Mouse (Mus musculus) stomach, embryonic 15.5 days (tissue): ENCODE measurements around the gene 1520401A03Rik. TPM values are rescaled to one million over a fixed set of nuclear protein-coding genes. Genes with fewer than 3 reads are reported as not detected.

ENCODE experiments used
- ATAC-seq: fragments of 200-750 bp; cut with Nextera tagmentation; 2 replicates; pipeline ENCODE4 v1.8.0; 2017; ENCODE audit warnings: low read depth, moderate number of reproducible peaks, moderate TSS enrichment; ENCODE audit not compliant: insufficient read depth, low FRiP score
- H3K27ac ChIP-seq: fragments of 300-500 bp; sonication (generic); 2 replicates; pipeline ENCODE4 v1.5.1; 2015; ENCODE audit warnings: mild to moderate bottlenecking, inconsistent platforms
- H3K27me3 ChIP-seq: fragments of 300-500 bp; sonication (generic); replicated peaks from 2 replicates; pipeline ENCODE4 v1.6.1; 2015; ENCODE audit warnings: inconsistent platforms
- H3K36me3 ChIP-seq: fragments of 300-500 bp; sonication (generic); 2 replicates; pipeline ENCODE4 v1.6.1; 2015; ENCODE audit warnings: inconsistent platforms
- H3K4me1 ChIP-seq: fragments of 300-500 bp; sonication (generic); 2 replicates; pipeline ENCODE4 v1.6.1; 2015; ENCODE audit warnings: inconsistent platforms
- H3K4me2 ChIP-seq: fragments of 300-500 bp; sonication (generic); 2 replicates; pipeline ENCODE4 v1.6.1; 2015; ENCODE audit warnings: mild to moderate bottlenecking, inconsistent platforms
- H3K4me3 ChIP-seq: fragments of 300-500 bp; sonication (generic); replicated peaks from 2 replicates; pipeline ENCODE4 v1.5.1; 2015; ENCODE audit warnings: inconsistent platforms
- H3K9ac ChIP-seq: fragments of 300-500 bp; sonication (generic); 2 replicates; pipeline ENCODE4 v1.6.1; 2015; ENCODE audit warnings: inconsistent platforms
- H3K9me3 ChIP-seq: fragments of 300-500 bp; sonication (generic); 2 replicates; pipeline ENCODE4 v1.6.1; 2016; ENCODE audit warnings: inconsistent platforms
- WGBS: fragments of 180-500 bp; shearing (Covaris S2); methylation state at CpG from one replicate; pipeline ENCODE4 v1.1.7; 2015; 5-methylcytosine and 5-hydroxymethylcytosine counted together
- polyA plus RNA-seq: library from polyadenylated mRNA; unstranded; fragments of >200 nt; fragmentation: Nextera tagmentation; extraction: Ambion mirVana; gene quantifications from 2 replicates; pipeline ENCODE4 v1.2.1, GENCODE M21; 2015

The 1520401A03Rik gene
- polyA plus RNA-seq, 1 experiment from 2014 or later = 0.22 TPM

DNA sequence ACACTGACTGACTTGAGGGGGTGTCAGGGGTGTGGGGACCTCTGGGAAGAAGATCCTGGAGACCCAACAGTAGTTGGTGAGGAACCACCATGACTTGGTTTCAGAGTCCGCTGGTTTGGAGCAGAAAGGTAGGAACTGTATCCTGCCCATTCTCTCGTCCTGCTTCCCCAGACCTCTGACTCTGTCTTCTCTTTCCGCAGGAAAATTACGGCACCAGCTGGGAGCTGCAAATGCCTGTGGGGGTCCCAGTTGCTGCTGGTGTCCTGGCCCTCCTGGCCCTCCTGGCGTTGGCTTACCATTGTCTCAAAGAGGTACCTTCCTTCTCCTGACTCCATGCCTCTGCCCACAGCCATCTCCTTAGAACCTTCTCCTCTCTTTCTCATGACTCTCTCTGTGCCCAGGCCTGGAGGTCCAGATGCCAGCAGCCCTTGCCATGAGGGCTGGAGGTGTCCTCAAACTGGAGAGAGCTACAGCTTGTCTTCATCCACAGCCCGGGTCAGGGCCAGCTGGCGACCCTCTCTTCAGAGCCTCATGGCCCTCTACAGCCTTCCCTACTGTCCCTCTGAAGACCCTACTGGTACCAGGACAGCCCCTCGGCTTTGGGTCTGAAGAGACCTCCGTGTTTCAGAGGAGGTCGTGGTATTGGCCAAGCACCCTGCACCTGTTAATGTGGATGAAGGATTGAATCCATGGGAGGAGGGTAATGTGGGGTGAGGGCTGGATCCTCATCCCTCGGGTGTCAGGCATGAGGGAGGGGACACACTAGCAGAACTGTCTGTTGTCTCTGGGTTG lies 27.0 kb upstream of the 1520401A03Rik start:
- Histone ChIP-seq H3K27ac (no peak overlapping the region; the same call in 1 of the 2 replicates), H3K36me3 (peaks cover 23% of the 10 kb centered on the region), H3K4me3 (peak overlapping the region; percentile 25), H3K4me1 (peaks cover 24% of the 10 kb centered on the region), H3K27me3 (peaks cover 24% of the 10 kb centered on the region), H3K9ac (no peak overlapping the region), H3K9me3 (no peaks in the 10 kb centered on the region), H3K4me2 (peak overlapping the region; percentile 43)
- whole genome bisulfite sequencing = 81% methylated on average over 11 of the region's 11 CpGs
- ATAC-seq = no peak

GRCm38 (mm10) chr17:23748631-23749391 lies 26.2 kb upstream of the 1520401A03Rik start:
- no peak overlapping the region; the same call in 1 of the 2 replicates for H3K27ac ChIP-seq

GRCm38 (mm10) chr17:23748026-23748425 lies 25.4 kb upstream of the 1520401A03Rik start:
- no peak overlapping the region for H3K9ac ChIP-seq
- whole genome bisulfite sequencing = 30% methylated on average over 6 of the region's 6 CpGs
- H3K27ac ChIP-seq = no peak overlapping the region
- peaks cover 13% of the 10 kb centered on the region for H3K36me3 ChIP-seq
- peaks cover 26% of the 10 kb centered on the region for H3K4me1 ChIP-seq
- H3K4me3 ChIP-seq = no peak overlapping the region
- no peak for ATAC-seq
- H3K9me3 ChIP-seq = no peaks in the 10 kb centered on the region
- H3K27me3 ChIP-seq = peaks cover 39% of the 10 kb centered on the region
- no peak overlapping the region for H3K4me2 ChIP-seq

More at GRCm38 (mm10) chr17:23748631-23749391, 26.2 kb upstream of the 1520401A03Rik start:
- Histone ChIP-seq H3K27me3 (peaks cover 31% of the 10 kb centered on the region), H3K4me1 (peaks cover 26% of the 10 kb centered on the region), H3K36me3 (peaks cover 21% of the 10 kb centered on the region), H3K9ac (no peak overlapping the region), H3K4me3 (peak overlapping the region; percentile 25), H3K4me2 (peak overlapping the region; percentile 43), H3K9me3 (no peaks in the 10 kb centered on the region)
- ATAC-seq = 0 out of 2 replicates have a peak, but pooled peaks have one; percentile 21
- 37% methylated on average over 10 of the region's 10 CpGs for WGBS

DNA sequence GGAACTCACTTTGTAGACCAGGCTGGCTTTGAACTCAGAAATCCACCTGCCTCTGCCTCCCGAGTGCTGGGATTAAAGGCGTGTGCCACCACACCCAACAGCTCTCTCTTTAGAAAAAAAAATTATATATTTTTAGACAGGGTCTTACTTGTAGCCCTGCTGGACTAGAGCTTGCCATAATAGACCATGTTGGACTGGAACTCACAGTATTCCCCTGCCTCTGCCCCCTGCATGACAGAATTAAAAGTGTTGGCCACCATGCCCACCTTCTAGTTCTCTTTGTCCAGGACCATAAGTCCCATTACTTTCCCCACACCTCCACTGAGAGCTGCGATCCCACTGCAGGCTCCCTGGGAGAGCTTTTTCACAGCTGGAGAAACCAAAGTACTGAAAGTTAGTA lies 24.9 kb upstream of the 1520401A03Rik start:
- WGBS = 78% methylated on average over 3 of the region's 3 CpGs
- Histone ChIP-seq H3K9me3 (no peaks in the 10 kb centered on the region), H3K4me3 (no peak overlapping the region), H3K27me3 (peaks cover 44% of the 10 kb centered on the region), H3K4me1 (peaks cover 28% of the 10 kb centered on the region), H3K4me2 (no peak overlapping the region), H3K36me3 (peaks cover 8% of the 10 kb centered on the region), H3K27ac (no peak overlapping the region), H3K9ac (no peak overlapping the region)
- ATAC-seq = no peak

GRCm38 (mm10) chr17:23746767-23747166 lies 24.2 kb upstream of the 1520401A03Rik start:
- 81% methylated on average over 3 of the region's 3 CpGs for WGBS
- Histone ChIP-seq H3K27me3 (peaks cover 51% of the 10 kb centered on the region), H3K4me3 (no peak overlapping the region), H3K27ac (no peak overlapping the region), H3K4me1 (peaks cover 31% of the 10 kb centered on the region), H3K36me3 (peaks cover 2% of the 10 kb centered on the region; the same call in 1 of the 2 replicates), H3K9me3 (no peaks in the 10 kb centered on the region), H3K9ac (no peak overlapping the region), H3K4me2 (no peak overlapping the region)
- no peak for ATAC-seq

DNA sequence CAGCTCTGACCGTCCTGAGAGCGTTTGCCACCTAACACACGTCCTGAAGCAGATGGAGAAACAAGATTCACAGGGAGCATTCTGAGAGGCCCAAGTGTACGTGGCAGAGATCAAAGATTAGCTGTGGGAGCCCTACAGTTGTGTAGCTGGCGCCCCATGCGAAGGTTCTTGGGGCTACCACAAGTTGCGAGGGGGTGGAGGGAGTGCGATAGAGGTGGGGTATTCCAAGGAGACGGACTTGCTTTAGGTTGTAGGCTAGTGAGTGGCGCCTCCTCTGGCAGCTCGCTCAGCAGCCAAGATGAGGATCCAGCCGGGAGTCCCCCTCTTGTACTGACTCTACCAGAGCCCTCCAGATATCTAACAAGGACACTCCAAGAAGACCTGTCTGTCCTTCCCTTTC lies 23.7 kb upstream of the 1520401A03Rik start:
- WGBS = 13% methylated on average over 12 of the region's 12 CpGs
- H3K4me1 ChIP-seq = peaks cover 31% of the 10 kb centered on the region
- no peaks in the 10 kb centered on the region for H3K36me3 ChIP-seq
- peaks cover 56% of the 10 kb centered on the region for H3K27me3 ChIP-seq
- H3K9me3 ChIP-seq = no peaks in the 10 kb centered on the region
- H3K9ac ChIP-seq = no peak overlapping the region
- ATAC-seq = no peak
- H3K27ac ChIP-seq = no peak overlapping the region
- peak overlapping the region; percentile 65 for H3K4me2 ChIP-seq
- peak overlapping the region; percentile 31; the same call in 1 of the 2 replicates for H3K4me3 ChIP-seq

DNA sequence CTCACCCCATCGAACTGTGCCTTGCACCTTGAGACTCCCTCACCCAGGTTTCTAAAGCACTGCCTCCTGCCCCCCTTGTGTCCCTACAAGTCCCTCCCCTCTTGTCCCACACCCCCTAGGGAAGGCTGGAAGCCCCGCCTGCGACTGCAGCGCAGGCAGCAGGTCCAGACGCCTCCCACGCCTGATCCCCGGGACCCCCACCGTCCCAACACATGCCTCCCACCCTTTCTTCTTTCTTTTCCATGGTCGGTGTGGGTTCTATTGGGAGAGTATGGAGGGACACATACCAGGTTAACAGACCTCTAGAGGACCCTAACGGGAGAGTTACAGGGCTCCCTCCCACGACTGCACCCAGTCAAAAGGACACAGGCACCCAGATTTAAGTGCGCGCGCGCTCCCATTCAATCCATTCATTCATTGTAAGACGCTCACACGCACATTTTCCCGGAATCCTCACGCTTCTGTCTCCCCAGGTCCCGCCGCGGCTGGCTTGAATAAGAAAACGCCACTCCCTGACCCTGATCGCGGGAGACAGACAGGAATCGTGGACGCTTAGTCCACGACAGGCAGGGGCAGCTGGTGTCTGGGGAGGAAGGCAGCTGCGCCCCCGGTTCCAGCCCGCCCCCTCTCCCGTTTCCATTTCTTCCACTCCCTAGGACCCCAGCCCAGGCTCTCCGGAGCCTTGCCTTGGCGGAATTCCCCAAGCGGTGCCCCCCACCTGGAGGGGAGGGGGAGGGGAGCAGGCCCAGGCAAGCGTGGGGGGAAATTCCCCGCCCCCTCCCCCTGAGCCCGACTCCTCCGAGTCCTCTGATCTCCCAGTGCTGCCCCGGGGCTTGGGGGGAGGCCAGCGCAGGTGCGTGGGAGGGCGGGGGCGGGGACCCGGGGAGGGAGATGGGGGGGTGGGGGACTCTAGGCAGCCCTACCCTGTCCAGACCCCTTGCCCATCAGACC lies 23.0 kb upstream of the 1520401A03Rik start, which contains the start of gene Kremen2:
Gene Kremen2, minus strand, starts transcription at position 533 of the 951 bp plus-strand sequence.
- ATAC-seq = no peak
- Histone ChIP-seq H3K4me2 (peak within 1 kb of the TSS; percentile 65), H3K4me3 (peak within 1 kb of the TSS; percentile 31), H3K27ac (no peak within 1 kb of the TSS), H3K9ac (0 out of 2 replicates have a peak within 1 kb of the TSS, but pooled peaks have one; percentile 16), H3K27me3 (peaks cover 61% of the 10 kb centered on the region), H3K4me1 (peaks cover 33% of the 10 kb centered on the region), H3K9me3 (no peaks in the 10 kb centered on the region), H3K36me3 (no peaks in the 10 kb centered on the region)
- under 1% methylated on average over 42 of the region's 45 CpGs for WGBS

DNA sequence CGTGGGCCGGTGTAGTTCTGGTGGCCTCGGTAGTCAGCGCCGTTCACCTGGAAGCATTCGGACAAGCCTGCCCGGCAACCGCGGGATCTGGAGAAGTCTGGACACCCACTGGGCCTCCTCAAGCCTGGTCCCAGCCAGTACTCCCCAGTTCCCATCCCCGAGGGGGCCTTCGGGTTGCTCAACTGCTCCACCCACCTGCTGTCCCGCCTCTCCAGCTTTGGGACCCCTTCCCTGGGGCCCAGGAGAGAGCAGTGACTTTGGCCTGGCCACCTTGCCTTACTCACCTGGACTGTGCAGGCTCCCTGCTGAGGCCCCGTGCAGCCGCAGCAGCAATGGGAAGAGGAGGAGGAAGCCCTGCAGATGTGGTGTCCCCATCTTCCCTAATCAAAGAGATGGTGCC lies 22.1 kb upstream of the 1520401A03Rik start:
- Histone ChIP-seq H3K27me3 (peaks cover 61% of the 10 kb centered on the region), H3K9ac (no peak overlapping the region), H3K4me1 (peaks cover 37% of the 10 kb centered on the region), H3K27ac (no peak overlapping the region), H3K36me3 (no peaks in the 10 kb centered on the region), H3K4me3 (peak overlapping the region; percentile 31; the same call in 1 of the 2 replicates), H3K4me2 (peak overlapping the region; percentile 65), H3K9me3 (no peaks in the 10 kb centered on the region)
- ATAC-seq = no peak
- WGBS = 6% methylated on average over 14 of the region's 14 CpGs

GRCm38 (mm10) chr17:23744076-23744475 lies 21.5 kb upstream of the 1520401A03Rik start:
- no peak for ATAC-seq
- no peak overlapping the region for H3K4me3 ChIP-seq
- H3K27ac ChIP-seq = no peak overlapping the region
- peaks cover 61% of the 10 kb centered on the region for H3K27me3 ChIP-seq
- no peak overlapping the region for H3K9ac ChIP-seq
- no peak overlapping the region for H3K4me2 ChIP-seq
- no peaks in the 10 kb centered on the region for H3K9me3 ChIP-seq
- WGBS = 33% methylated on average over 8 of the region's 8 CpGs
- H3K4me1 ChIP-seq = peaks cover 39% of the 10 kb centered on the region
- no peaks in the 10 kb centered on the region for H3K36me3 ChIP-seq

- Histone ChIP-seq H3K9me3 (no peaks in the 10 kb centered on the region), H3K36me3 (no peaks in the 10 kb centered on the region), H3K4me3 (0 out of 2 replicates have a peak overlapping the region, but pooled peaks have one; percentile 22), H3K9ac (no peak overlapping the region), H3K4me1 (peaks cover 41% of the 10 kb centered on the region), H3K4me2 (peak overlapping the region; percentile 40), H3K27ac (no peak overlapping the region), H3K27me3 (peaks cover 61% of the 10 kb centered on the region)
- WGBS = 62% methylated on average over 12 of the region's 12 CpGs
- ATAC-seq = no peak
These were observed 20.4 kb upstream of the 1520401A03Rik start for GRCm38 (mm10) chr17:23742941-23743340.

GRCm38 (mm10) chr17:23742210-23742793 lies 19.7 kb upstream of the 1520401A03Rik start:
- Histone ChIP-seq H3K4me1 (peaks cover 41% of the 10 kb centered on the region), H3K27ac (no peak overlapping the region), H3K4me3 (peak overlapping the region; percentile 22), H3K9ac (no peak overlapping the region), H3K27me3 (peaks cover 61% of the 10 kb centered on the region), H3K4me2 (peak overlapping the region; percentile 40), H3K9me3 (no peaks in the 10 kb centered on the region), H3K36me3 (no peaks in the 10 kb centered on the region)
- ATAC-seq = no peak
- 7% methylated on average over 44 of the region's 44 CpGs for WGBS
